Mouse (Mus musculus) CH12.LX (cell line): ENCODE measurements around the gene Gcnt7.

Experiments used
- CHD2 ChIP-seq: IDR thresholded peaks from 2 replicates; pipeline ENCODE4 v1.6.1; 2011; ENCODE audit warnings: low read length, improper control_type of control experiment
- CTCF ChIP-seq, 2 experiments: IDR thresholded peaks in 1 of 2; conservative IDR thresholded peaks in 1 of 2; 2 replicates each; pipeline ENCODE4 v1.5.1; 2011 to 2012; ENCODE audit warnings: low read depth in 2 of 2, low read length in 2 of 2, improper control_type of control experiment in 1 of 2, inconsistent platforms in 1 of 2, mild to moderate bottlenecking in 1 of 2, moderate library complexity in 1 of 2
- MAFK ChIP-seq: IDR thresholded peaks from 2 replicates; pipeline ENCODE4 v1.6.1; 2011; ENCODE audit warnings: low read length, improper control_type of control experiment; ENCODE audit not compliant: insufficient replicate concordance
- NRF1 ChIP-seq: IDR thresholded peaks from 2 replicates; pipeline ENCODE4 v1.6.1; 2014; ENCODE audit warnings: low read depth, mild to moderate bottlenecking, inconsistent platforms, low read length, improper control_type of control experiment, moderate library complexity
- POLR2A ChIP-seq: IDR thresholded peaks from 2 replicates; pipeline ENCODE4 v1.6.1; 2011; ENCODE audit warnings: low read depth, mild to moderate bottlenecking, improper control_type of control experiment, low read length
- USF1 ChIP-seq: IDR thresholded peaks from 2 replicates; pipeline ENCODE4 v1.6.1; 2014; ENCODE audit warnings: low read depth, mild to moderate bottlenecking, inconsistent platforms, low read length, improper control_type of control experiment

GRCm38 (mm10) chr2:172447317-172447716 is 11.1 kb downstream of the Gcnt7 start:
- TF ChIP-seq CTCF (conservative IDR thresholded peaks at IDR 0.05 in 1 of 2, IDR thresholded peaks at IDR 0.05 in 1 of 2; ENCODE audit: low read depth in 2 of 2, low read length in 2 of 2): peak; percentile 28 to 72; a peak in 3 of 4 replicates
- no peak for TF ChIP-seq NRF1
- TF ChIP-seq CHD2: no peak
- TF ChIP-seq MAFK: no peak
- no peak for TF ChIP-seq POLR2A
- TF ChIP-seq USF1: no peak
